Comparison of ENCODE assay signal across 8 mouse cellular contexts in the genomic region with DNA sequence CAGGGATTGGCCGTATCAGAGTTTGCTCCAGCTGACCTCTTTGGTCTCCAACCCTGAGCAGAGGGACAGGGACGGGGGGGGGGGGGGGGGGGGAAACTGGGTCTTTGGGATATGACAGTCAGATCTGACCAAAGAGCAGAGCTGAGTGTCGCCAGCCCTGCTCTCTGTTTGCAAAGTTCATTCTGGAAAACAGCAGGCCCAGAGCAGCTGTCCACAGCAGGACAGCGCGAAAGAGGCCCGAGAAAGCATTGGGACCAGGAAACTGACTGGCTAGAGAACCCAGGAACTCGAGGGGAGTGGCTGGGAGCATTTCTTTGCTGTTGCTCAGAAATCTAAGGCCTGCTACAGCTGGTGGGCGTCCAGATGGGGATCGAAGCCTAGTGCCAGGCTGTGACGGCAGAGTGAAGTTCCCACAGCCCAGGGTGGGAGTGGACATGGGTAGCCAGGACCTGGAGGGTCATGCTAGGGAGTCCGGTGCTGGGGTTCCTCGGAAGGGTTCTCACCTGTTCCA. TPM values are rescaled to one million over a fixed set of nuclear protein-coding genes. Genes with fewer than 3 reads are reported as not detected.
DNase-seq lines count a peak whose midpoint lies in the region; ATAC-seq and TF ChIP-seq lines count a peak whose summit lies in the region.

No protein-coding gene starts in this region.

- WGBS in thymus, adult 2 months = 60% methylated on average over 12 of the region's 12 CpGs
- WGBS in forebrain, embryonic 16.5 days = 12% methylated on average over 11 of the region's 12 CpGs
- WGBS in intestine, embryonic 16.5 days = 14% methylated on average over 12 of the region's 12 CpGs
- WGBS in liver, embryonic 16.5 days (ENCODE audit: insufficient replicate concordance) = 29% methylated on average over 12 of the region's 12 CpGs

- no peaks in the 10 kb centered on the region for H3K36me3 ChIP-seq in thymus, adult 2 months (ENCODE audit: control insufficient read depth, insufficient read depth, low read length)
- no peaks in the 10 kb centered on the region for H3K36me3 ChIP-seq in forebrain, embryonic 16.5 days (ENCODE audit: control insufficient read depth, insufficient read depth)
- H3K36me3 ChIP-seq in intestine, embryonic 16.5 days (ENCODE audit: control insufficient read depth, insufficient read depth, low read length) = no peaks in the 10 kb centered on the region
- no peaks in the 10 kb centered on the region for H3K36me3 ChIP-seq in liver, embryonic 16.5 days (ENCODE audit: control insufficient read depth, insufficient read depth)

- TF ChIP-seq CTCF in thymus, adult 2 months (IDR thresholded peaks at IDR 0.05; ENCODE audit: borderline replicate concordance, control insufficient read depth, extremely low read depth, insufficient read depth, low read length, poor library complexity) = no peak

- H3K27ac ChIP-seq in thymus, adult 2 months (ENCODE audit: control insufficient read depth, insufficient read depth, low read length) = no peak overlapping the region
- no peak overlapping the region for H3K27ac ChIP-seq in forebrain, embryonic 16.5 days (ENCODE audit: low read length)
- peak overlapping the region; percentile 59 for H3K27ac ChIP-seq in intestine, embryonic 16.5 days (ENCODE audit: low read length)
- H3K27ac ChIP-seq in liver, embryonic 16.5 days (ENCODE audit: low read length) = peak overlapping the region; percentile 87

- no peak for TF ChIP-seq POLR2A in thymus, adult 2 months (IDR thresholded peaks at IDR 0.05; ENCODE audit: control insufficient read depth, extremely low read depth, insufficient read depth, low read length, poor library complexity)

- ATAC-seq in forebrain, embryonic 16.5 days = no peak
- peak; percentile 64 for ATAC-seq in intestine, embryonic 16.5 days
- ATAC-seq in liver, embryonic 16.5 days (ENCODE audit: low read depth) = peak; percentile 82
- ATAC-seq in erythroid progenitor cell, adult 5-6 weeks (replicated peaks; ENCODE audit: low FRiP score, poor library complexity, severe bottlenecking) = no peak
- ATAC-seq in activated CD4-positive, CD25-positive, alpha-beta regulatory T cell, adult 4 months = no peak

- no peaks in the 10 kb centered on the region for H3K4me1 ChIP-seq in thymus, adult 2 months (replicated peaks; ENCODE audit: control insufficient read depth, insufficient read depth, low read length)
- H3K4me1 ChIP-seq in forebrain, embryonic 16.5 days (replicated peaks; ENCODE audit: control insufficient read depth, insufficient read depth, low read length) = peaks cover 31% of the 10 kb centered on the region
- H3K4me1 ChIP-seq in intestine, embryonic 16.5 days (ENCODE audit: control insufficient read depth, insufficient read depth, low read length) = peaks cover 10% of the 10 kb centered on the region
- H3K4me1 ChIP-seq in liver, embryonic 16.5 days (ENCODE audit: control insufficient read depth, low read depth, low read length) = no peaks in the 10 kb centered on the region; the same call in 1 of the 2 replicates

- H3K27me3 ChIP-seq in thymus, adult 2 months (ENCODE audit: control insufficient read depth, insufficient read depth, low read length) = peaks cover 14% of the 10 kb centered on the region; the same call in 1 of the 2 replicates
- H3K27me3 ChIP-seq in forebrain, embryonic 16.5 days (replicated peaks; ENCODE audit: control insufficient read depth, insufficient read depth, low read length) = peaks cover 4% of the 10 kb centered on the region; the same call in 1 of the 2 replicates
- no peaks in the 10 kb centered on the region for H3K27me3 ChIP-seq in intestine, embryonic 16.5 days (replicated peaks; ENCODE audit: control insufficient read depth, insufficient read depth, low read length)
- H3K27me3 ChIP-seq in liver, embryonic 16.5 days (ENCODE audit: control insufficient read depth, insufficient read depth, low read depth, low read length) = peaks cover 25% of the 10 kb centered on the region

- H3K4me3 ChIP-seq in thymus, adult 2 months (ENCODE audit: control insufficient read depth, insufficient read depth, low read length) = 0 out of 2 replicates have a peak overlapping the region, but pooled peaks have one; percentile 19
- H3K4me3 ChIP-seq in forebrain, embryonic 16.5 days (replicated peaks; ENCODE audit: low read length) = peak overlapping the region; percentile 47
- peak overlapping the region; percentile 49 for H3K4me3 ChIP-seq in intestine, embryonic 16.5 days (ENCODE audit: low read length)
- peak overlapping the region; percentile 59 for H3K4me3 ChIP-seq in liver, embryonic 16.5 days (ENCODE audit: low read depth, low read length)

- no peaks in the 10 kb centered on the region for H3K9me3 ChIP-seq in forebrain, embryonic 16.5 days (ENCODE audit: control insufficient read depth, low read length)
- H3K9me3 ChIP-seq in intestine, embryonic 16.5 days (ENCODE audit: control insufficient read depth, low read length) = no peaks in the 10 kb centered on the region
- no peaks in the 10 kb centered on the region for H3K9me3 ChIP-seq in liver, embryonic 16.5 days (replicated peaks; ENCODE audit: control insufficient read depth, low read length)

- H3K4me2 ChIP-seq in forebrain, embryonic 16.5 days (ENCODE audit: low read length) = peak overlapping the region; percentile 95
- peak overlapping the region; percentile 78 for H3K4me2 ChIP-seq in intestine, embryonic 16.5 days (ENCODE audit: low read depth, low read length)
- H3K4me2 ChIP-seq in liver, embryonic 16.5 days (ENCODE audit: low read depth, low read length) = peak overlapping the region; percentile 52; the same call in 1 of the 2 replicates

- no peak for DNase-seq in thymus, adult 2 months
- no peak for DNase-seq in thymus, postnatal 25 days
- peak; percentile 22 for DNase-seq in ovary, postnatal 14 days (ENCODE audit: low spot score)

- H3K9ac ChIP-seq in forebrain, embryonic 16.5 days (replicated peaks; ENCODE audit: low read depth, low read length) = no peak overlapping the region; the same call in 1 of the 2 replicates
- H3K9ac ChIP-seq in intestine, embryonic 16.5 days (ENCODE audit: low read depth, low read length) = peak overlapping the region; percentile 69
- peak overlapping the region; percentile 62 for H3K9ac ChIP-seq in liver, embryonic 16.5 days (ENCODE audit: low read depth, low read length)

RNA-seq across cellular contexts. Expression of a gene that starts 1.2 kb away (rescaled TPM):
- polyA plus RNA-seq in thymus, adult 2 months (2012; rRNA removed) = 2.8 and 3.2 TPM in 2 replicates
- 1.9 and 3.5 TPM in 2 replicates for polyA plus RNA-seq in forebrain, embryonic 16.5 days (2015; fragmentation: Nextera tagmentation; extraction: Ambion mirVana)
- polyA plus RNA-seq in intestine, embryonic 16.5 days (2015; fragmentation: Nextera tagmentation; extraction: Ambion mirVana) = 3.3 and 3.8 TPM in 2 replicates
- 7.7 and 10.3 TPM in 2 replicates for polyA plus RNA-seq in liver, embryonic 16.5 days (2015; fragmentation: Nextera tagmentation; extraction: Ambion mirVana)
- total RNA-seq in erythroid progenitor cell, adult 5-6 weeks (2015; ENCODE audit: low replicate concordance) = not detected in 2 replicates
- total RNA-seq in erythroid progenitor cell, adult 5-6 weeks (2017; ENCODE audit: low replicate concordance) = not detected in 2 replicates
- 1 to 10 TPM; 2.1 to 2.2 TPM for polyA plus RNA-seq in activated CD4-positive, CD25-positive, alpha-beta regulatory T cell, adult 4 months (2017; shearing (Covaris generic))

Comparison
In these comparisons a context has a peak if more than half of its experiments do, and no peak if none do; other contexts are left out.
1. H3K27ac ChIP-seq: peak in intestine, embryonic 16.5 days (single experiment) and liver, embryonic 16.5 days (single experiment); none in thymus, adult 2 months (single experiment) and forebrain, embryonic 16.5 days (single experiment).
2. ATAC-seq: peak in intestine, embryonic 16.5 days (single experiment) and liver, embryonic 16.5 days (single experiment); none in forebrain, embryonic 16.5 days (single experiment), erythroid progenitor cell, adult 5-6 weeks (single experiment) and activated CD4-positive, CD25-positive, alpha-beta regulatory T cell, adult 4 months (single experiment).
3. Peak in every context shown above with its lines, with median percentiles within 50 percentile points of each other: H3K4me3 ChIP-seq and H3K4me2 ChIP-seq.